15 mouse cellular contexts compared by ENCODE assay signal in the genomic region with DNA sequence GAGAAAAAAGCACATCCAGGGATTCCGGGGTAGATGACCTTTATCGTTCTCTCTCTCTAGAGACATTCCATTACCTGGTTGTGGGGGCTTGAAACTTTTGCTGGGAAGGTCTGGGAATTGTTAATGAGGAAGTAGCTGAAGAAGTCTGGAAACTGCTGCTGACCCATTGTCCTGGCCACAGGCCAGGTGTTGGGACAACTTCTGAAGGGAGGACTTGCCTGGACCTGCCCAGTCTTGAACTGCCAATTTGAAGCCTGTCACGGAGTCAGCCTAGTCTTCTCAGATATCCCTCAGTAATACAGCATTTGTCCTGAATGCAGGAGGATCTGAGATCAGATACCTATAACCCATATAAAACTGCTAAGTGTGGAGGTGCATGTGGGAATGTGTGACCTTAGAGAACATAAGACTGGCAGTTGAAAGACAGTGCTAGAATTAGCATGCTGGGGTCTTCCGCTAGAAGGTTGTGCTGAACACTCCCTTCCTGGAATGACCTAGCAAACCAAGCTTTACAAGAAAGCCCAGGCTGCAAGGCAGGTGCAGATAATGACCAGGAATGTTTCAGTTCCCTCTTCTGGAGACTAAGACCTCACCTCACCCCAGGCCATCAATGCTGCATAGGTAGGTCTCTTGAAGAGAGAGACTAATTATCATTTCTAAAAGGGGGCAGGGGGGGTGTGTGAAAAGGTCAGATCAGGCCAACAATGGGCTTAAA.
"Had no signal": no experiment of that assay in that cellular context is flagged by ENCODE, and none has a peak within 500 bp of the region (broad histone marks: within the 10 kb centered on the region; RNA-seq: fewer than 3 reads in every experiment).

No protein-coding gene starts in this region.

- H3K36me3 ChIP-seq: liver, embryonic 13.5 days; midbrain, embryonic 10.5 days; midbrain, embryonic 13.5 days had no signal

- H3K27me3 ChIP-seq: liver, embryonic 13.5 days; megakaryocyte, embryonic 14.5 days; midbrain, embryonic 13.5 days had no signal

- H3K27ac ChIP-seq: left cerebral cortex, adult 2 months; liver, embryonic 13.5 days; midbrain, embryonic 10.5 days; midbrain, embryonic 13.5 days had no signal

- H3K4me3 ChIP-seq: left cerebral cortex, adult 2 months; liver, embryonic 13.5 days; megakaryocyte, embryonic 14.5 days; midbrain, embryonic 10.5 days; midbrain, embryonic 13.5 days had no signal

- DNase-seq: kidney, adult 18-20 months; kidney, adult 9 months; kidney, postnatal 14 days; kidney, postnatal 4 days; liver, embryonic 13.5 days; lung, embryonic 14.5 days; right cerebral cortex, adult 18-20 months; right cerebral cortex, postnatal 25 days; spleen, adult 18-20 months; thymus, adult 18-20 months; thymus, postnatal 4 days had no signal

- H3K4me1 ChIP-seq: liver, embryonic 13.5 days; midbrain, embryonic 10.5 days; midbrain, embryonic 13.5 days had no signal

- H3K9me3 ChIP-seq: liver, embryonic 13.5 days; megakaryocyte, embryonic 14.5 days; midbrain, embryonic 10.5 days; midbrain, embryonic 13.5 days had no signal

- H3K9ac ChIP-seq: liver, embryonic 13.5 days; lung, embryonic 14.5 days; midbrain, embryonic 13.5 days had no signal
